Mouse (Mus musculus) thymus, adult 2 months (tissue): ENCODE measurements around the gene Zc3hc1.

ENCODE experiments used
- CTCF ChIP-seq: fragments of 200-500 bp; IDR thresholded peaks from 2 replicates; pipeline ENCODE4 v1.5.1; 2012; ENCODE audit warnings: mild to moderate bottlenecking, control low read depth, low read length, moderate library complexity, borderline replicate concordance; ENCODE audit not compliant: control insufficient read depth, poor library complexity, insufficient read depth; ENCODE audit errors: extremely low read depth
- POLR2A ChIP-seq: fragments of 200-500 bp; IDR thresholded peaks from 2 replicates; pipeline ENCODE4 v1.6.1; 2012; ENCODE audit warnings: mild to moderate bottlenecking, low read length, control low read depth, moderate library complexity; ENCODE audit not compliant: control insufficient read depth, poor library complexity, insufficient read depth; ENCODE audit errors: extremely low read depth

DNA sequence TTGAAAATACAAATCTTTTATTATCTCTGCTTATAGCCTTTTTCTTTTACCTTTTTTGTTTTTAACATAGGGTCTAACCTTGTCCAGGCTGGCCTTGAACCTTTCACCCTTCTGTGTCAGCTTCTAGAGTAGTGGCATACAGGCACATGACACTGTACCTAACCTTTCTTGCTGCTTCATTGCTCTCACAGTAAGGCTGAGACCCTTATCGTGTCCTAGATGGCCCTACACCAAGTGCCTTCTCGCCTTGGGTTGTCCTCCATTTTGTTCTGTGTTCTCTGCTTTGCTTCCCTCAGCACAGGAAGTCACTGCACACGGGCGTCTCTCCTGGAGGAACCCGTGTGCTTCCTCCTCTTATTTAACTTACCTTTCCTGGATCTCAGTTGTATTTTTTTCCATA is 13.8 kb upstream of the Zc3hc1 start:
- TF ChIP-seq CTCF: no peak
- TF ChIP-seq POLR2A: no peak
